Mouse (Mus musculus) left cerebral cortex, postnatal 25 days (tissue): ENCODE data around the gene Phf14. TPM values are rescaled to one million over a fixed set of nuclear protein-coding genes. Genes with fewer than 3 reads are reported as not detected.

ENCODE experiments used
- total RNA-seq, 2 experiments: library from RNA; stranded (reverse); gene quantifications; 2 replicates each; pipeline ENCODE4 v1.2.3; 2021

Phf14 gene
- total RNA-seq, 2 experiments from 2014 or later = 92.7 to 94.3 TPM

Other genes with a start within 250 kb of the Phf14 start
- 100 to 1,000 TPM; 772 to 810 TPM for gene Ndufa4, start 312 bp upstream of the Phf14 start, total RNA-seq